ENCODE assay signal across 25 mouse cellular contexts in the genomic region with DNA sequence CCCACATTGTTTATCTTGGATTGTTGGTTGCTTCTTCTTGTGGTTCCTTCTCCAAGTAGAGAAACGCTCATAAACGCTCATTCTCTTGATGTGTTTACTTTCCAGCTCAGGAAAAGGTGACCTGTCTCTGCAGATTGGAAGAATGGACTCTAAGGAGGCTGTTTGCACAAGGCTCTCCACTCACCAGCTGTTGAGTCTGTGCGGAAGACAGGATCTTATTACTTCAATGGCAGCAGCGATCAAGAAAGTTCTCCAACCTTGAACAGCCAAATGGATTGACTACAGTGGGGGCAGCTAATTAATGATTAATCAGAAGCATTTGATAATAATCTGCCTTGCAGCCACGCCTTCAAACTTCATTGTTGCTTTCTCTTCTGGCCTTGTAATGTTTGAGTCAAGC. TPM values are rescaled to one million over a fixed set of nuclear protein-coding genes. Genes with fewer than 3 reads are reported as not detected.
DNase-seq lines count a peak whose midpoint lies in the region; ATAC-seq and TF ChIP-seq lines count a peak whose summit lies in the region.
"Had no signal": no experiment of that assay in that cellular context is flagged by ENCODE, and none has a peak within 500 bp of the region (broad histone marks: within the 10 kb centered on the region; RNA-seq: fewer than 3 reads in every experiment).

No protein-coding gene starts in this region.

- H3K27ac ChIP-seq in kidney, adult 2 months (ENCODE audit: insufficient read depth, low read depth, low read length) = peak overlapping the region; percentile 66; the same call in 1 of the 2 replicates
- no peak overlapping the region for H3K27ac ChIP-seq in kidney, postnatal 0 days
- H3K27ac ChIP-seq in stomach, embryonic 15.5 days = no peak overlapping the region
- no peak overlapping the region for H3K27ac ChIP-seq in hindbrain, embryonic 12.5 days
- H3K27ac ChIP-seq: forebrain, embryonic 13.5 days; hindbrain, embryonic 14.5 days; liver, embryonic 14.5 days; midbrain, embryonic 15.5 days; neural tube, embryonic 12.5 days had no signal

- TF ChIP-seq POLR2A in kidney, adult 2 months (IDR thresholded peaks at IDR 0.05; ENCODE audit: low read depth, low read length) = no peak

- TF ChIP-seq CTCF in kidney, adult 2 months (conservative IDR thresholded peaks at IDR 0.05; ENCODE audit: insufficient read depth, insufficient read length, low read depth, low read length) = no peak
- TF ChIP-seq CTCF in kidney, postnatal 0 days (IDR thresholded peaks at IDR 0.05; ENCODE audit: low read depth) = no peak

- H3K9ac ChIP-seq in kidney, postnatal 0 days (ENCODE audit: low read depth, low read length) = no peak overlapping the region
- H3K9ac ChIP-seq in stomach, embryonic 15.5 days = no peak overlapping the region
- no peak overlapping the region for H3K9ac ChIP-seq in hindbrain, embryonic 12.5 days
- H3K9ac ChIP-seq: forebrain, embryonic 13.5 days; heart, embryonic 12.5 days; hindbrain, embryonic 14.5 days; liver, embryonic 14.5 days; midbrain, embryonic 15.5 days; neural tube, embryonic 12.5 days had no signal

- no peak for DNase-seq in kidney, adult 2 months
- DNase-seq in kidney, postnatal 4 days = no peak
- DNase-seq in kidney, postnatal 0 days (ENCODE audit: low spot score) = no peak
- DNase-seq in kidney, postnatal 10 days = no peak
- DNase-seq in gastrocnemius, adult 8-10 months (ENCODE audit: low spot score in 2 of 2) = no peak
- DNase-seq: adrenal gland, postnatal 10 days; cerebellum, adult 8-10 months; cerebellum, postnatal 25 days; gastrocnemius, postnatal 25 days; heart, adult 18-20 months; heart, postnatal 4 days; liver; lung, adult 2 months; lung, postnatal 14 days; thymus, adult 2 months; thymus, postnatal 36 days had no signal

- no peaks in the 10 kb centered on the region for H3K36me3 ChIP-seq in kidney, adult 2 months (ENCODE audit: control insufficient read depth, insufficient read depth, low read length)
- no peaks in the 10 kb centered on the region for H3K36me3 ChIP-seq in kidney, postnatal 0 days (ENCODE audit: insufficient read depth, low read length)
- no peaks in the 10 kb centered on the region for H3K36me3 ChIP-seq in stomach, embryonic 15.5 days
- no peaks in the 10 kb centered on the region for H3K36me3 ChIP-seq in hindbrain, embryonic 12.5 days
- H3K36me3 ChIP-seq: G1E; heart, embryonic 12.5 days; midbrain, embryonic 15.5 days; neural tube, embryonic 12.5 days had no signal

- 31% methylated on average over 5 of the region's 5 CpGs for WGBS in kidney, adult 2 months
- 15% methylated on average over 5 of the region's 5 CpGs for WGBS in kidney, postnatal 0 days
- 31% methylated on average over 5 of the region's 5 CpGs for WGBS in stomach, embryonic 15.5 days
- 85% methylated on average over 5 of the region's 5 CpGs for WGBS in hindbrain, embryonic 12.5 days

- 0 out of 2 replicates have a peak, but pooled peaks have one; percentile 22 for ATAC-seq in kidney, postnatal 0 days (replicated peaks; ENCODE audit: low FRiP score, low read depth)
- peak; percentile 74; the same call in 1 of the 2 replicates for ATAC-seq in stomach, embryonic 15.5 days (ENCODE audit: insufficient read depth, low FRiP score, low read depth)
- ATAC-seq in hindbrain, embryonic 12.5 days (ENCODE audit: low FRiP score) = no peak
- ATAC-seq: forebrain, embryonic 13.5 days; midbrain, embryonic 15.5 days had no signal

- no peaks in the 10 kb centered on the region for H3K27me3 ChIP-seq in kidney, adult 2 months (replicated peaks; ENCODE audit: control insufficient read depth, insufficient read depth, low read length)
- no peaks in the 10 kb centered on the region for H3K27me3 ChIP-seq in kidney, postnatal 0 days (ENCODE audit: insufficient read depth, low read length)
- H3K27me3 ChIP-seq in stomach, embryonic 15.5 days (replicated peaks) = no peaks in the 10 kb centered on the region
- H3K27me3 ChIP-seq in hindbrain, embryonic 12.5 days = no peaks in the 10 kb centered on the region
- H3K27me3 ChIP-seq: forebrain, embryonic 13.5 days; heart, embryonic 12.5 days; midbrain, embryonic 15.5 days; neural tube, embryonic 12.5 days had no signal

- H3K4me2 ChIP-seq in kidney, postnatal 0 days (ENCODE audit: low read length) = no peak overlapping the region
- H3K4me2 ChIP-seq in stomach, embryonic 15.5 days = no peak overlapping the region
- H3K4me2 ChIP-seq in hindbrain, embryonic 12.5 days (replicated peaks) = no peak overlapping the region
- H3K4me2 ChIP-seq: forebrain, embryonic 13.5 days; heart, embryonic 12.5 days; hindbrain, embryonic 14.5 days; midbrain, embryonic 15.5 days; neural tube, embryonic 12.5 days had no signal

- H3K4me3 ChIP-seq in kidney, adult 2 months (ENCODE audit: insufficient read depth, low read depth, low read length) = no peak overlapping the region
- H3K4me3 ChIP-seq in kidney, postnatal 0 days (replicated peaks; ENCODE audit: low read depth, low read length) = no peak overlapping the region
- no peak overlapping the region for H3K4me3 ChIP-seq in stomach, embryonic 15.5 days (replicated peaks)
- no peak overlapping the region for H3K4me3 ChIP-seq in hindbrain, embryonic 12.5 days
- H3K4me3 ChIP-seq: forebrain, embryonic 13.5 days; heart, embryonic 12.5 days; midbrain, embryonic 15.5 days; neural tube, embryonic 12.5 days had no signal

- no peaks in the 10 kb centered on the region for H3K9me3 ChIP-seq in kidney, postnatal 0 days (replicated peaks; ENCODE audit: low read length)
- no peaks in the 10 kb centered on the region for H3K9me3 ChIP-seq in stomach, embryonic 15.5 days
- no peaks in the 10 kb centered on the region for H3K9me3 ChIP-seq in hindbrain, embryonic 12.5 days (replicated peaks)
- H3K9me3 ChIP-seq: forebrain, embryonic 13.5 days; G1E; heart, embryonic 12.5 days; midbrain, embryonic 15.5 days; neural tube, embryonic 12.5 days had no signal

- H3K4me1 ChIP-seq in kidney, adult 2 months (ENCODE audit: control insufficient read depth, insufficient read depth, low read length) = 0 out of 2 replicates have a peak, but pooled peaks cover 2% of the 10 kb centered on the region
- H3K4me1 ChIP-seq in kidney, postnatal 0 days (replicated peaks; ENCODE audit: insufficient read depth, low read length) = 0 out of 2 replicates have a peak, but pooled peaks cover 5% of the 10 kb centered on the region
- no peaks in the 10 kb centered on the region for H3K4me1 ChIP-seq in stomach, embryonic 15.5 days
- peaks cover 10% of the 10 kb centered on the region for H3K4me1 ChIP-seq in hindbrain, embryonic 12.5 days

RNA-seq across cellular contexts. Expression of a gene that starts 9.8 kb away (rescaled TPM):
- 0.53 and 0.55 TPM in 2 replicates for polyA plus RNA-seq in kidney, adult 2 months (2012; rRNA removed)
- 5.0 and 6.2 TPM in 2 replicates for polyA plus RNA-seq in kidney, postnatal 0 days (2015; fragmentation: Nextera tagmentation; extraction: Ambion mirVana)
- polyA plus RNA-seq in stomach, embryonic 15.5 days (2015; fragmentation: Nextera tagmentation; extraction: Ambion mirVana) = 11.0 and 11.7 TPM in 2 replicates
- polyA plus RNA-seq in hindbrain, embryonic 12.5 days (2016; fragmentation: Nextera tagmentation; extraction: Ambion mirVana) = 29.9 and 34.0 TPM in 2 replicates
- total RNA-seq in gastrocnemius, adult 8-10 months (2022) = 10 to 100 TPM in 2 of 4 experiments, 1 to 10 TPM in 2; 8.4 to 10.9 (median 9.8) TPM
- polyA plus RNA-seq: G1E had no signal
